Mouse (Mus musculus) c-Kit-positive CD71-positive TER-119-negative erythroid progenitor cells, embryonic 14.5 days (primary cell): Measurements from ENCODE around the gene Heatr1.
A peak's percentile ranks its signal among the peaks of the same experiment; 100 is the strongest.
"Not testable (repeated sequence)": the region's sequence is repeated elsewhere in the genome, so short reads cannot be mapped to it uniquely, and the experiment has no call there.

Source experiments
- DNase-seq: peaks from one replicate; pipeline ENCODE4 v3.0.0-alpha.2; 2013; ENCODE audit warnings: low read depth

The Heatr1 gene

GRCm38 (mm10) chr13:12454686-12455390 lies 60.0 kb downstream of the Heatr1 start:
- DNase-seq = no peak

GRCm38 (mm10) chr13:12456711-12457110 lies 61.9 kb downstream of the Heatr1 start:
- DNase-seq = no peak

- peak; percentile 60 for DNase-seq
Observed at GRCm38 (mm10) chr13:12460443-12460842, 65.6 kb downstream of the Heatr1 start.

- peak; percentile 86 for DNase-seq
Observed at GRCm38 (mm10) chr13:12460881-12461729, 66.3 kb downstream of the Heatr1 start.

- no peak for DNase-seq
Observed at GRCm38 (mm10) chr13:12461730-12462119, 66.9 kb downstream of the Heatr1 start.

GRCm38 (mm10) chr13:12462623-12463022 lies 67.8 kb downstream of the Heatr1 start:
- no peak for DNase-seq

- not testable (repeated sequence) for DNase-seq
Observed at GRCm38 (mm10) chr13:12464159-12464558, 69.3 kb downstream of the Heatr1 start.

- no peak for DNase-seq
Observed at GRCm38 (mm10) chr13:12464844-12465243, 70.0 kb downstream of the Heatr1 start, which contains the start of gene Lgals8. Gene Lgals8, minus strand, starts transcription at chr13:12464944.

GRCm38 (mm10) chr13:12468488-12468887 lies 73.7 kb downstream of the Heatr1 start:
- no peak for DNase-seq

- DNase-seq = peak; percentile 36
Observed at GRCm38 (mm10) chr13:12473724-12474378, 79.0 kb downstream of the Heatr1 start.

GRCm38 (mm10) chr13:12475239-12475638 lies 80.4 kb downstream of the Heatr1 start:
- no peak for DNase-seq

- no peak for DNase-seq
Observed at GRCm38 (mm10) chr13:12476886-12477285, 82.1 kb downstream of the Heatr1 start.

- DNase-seq = no peak
Observed at GRCm38 (mm10) chr13:12478301-12478700, 83.5 kb downstream of the Heatr1 start.

GRCm38 (mm10) chr13:12479802-12480201 lies 85.0 kb downstream of the Heatr1 start:
- no peak for DNase-seq

- no peak for DNase-seq
Observed at GRCm38 (mm10) chr13:12485197-12485596, 90.4 kb downstream of the Heatr1 start.

GRCm38 (mm10) chr13:12485640-12486039 lies 90.8 kb downstream of the Heatr1 start:
- DNase-seq = no peak
